Mouse (Mus musculus) liver, embryonic 12.5 days (tissue): Measurements from ENCODE around the gene Smc1a. TPM values are rescaled to one million over a fixed set of nuclear protein-coding genes. Genes with fewer than 3 reads are reported as not detected.

ENCODE experiments used
- ATAC-seq: fragments of 200-750 bp; cut with Nextera tagmentation; 2 replicates; pipeline ENCODE4 v1.8.0; 2017; ENCODE audit warnings: moderate number of reproducible peaks, mild to moderate bottlenecking, moderate library complexity
- H3K27ac ChIP-seq: fragments of 300-500 bp; sonication (generic); 2 replicates; pipeline ENCODE4 v1.5.1; 2016; ENCODE audit warnings: mild to moderate bottlenecking
- H3K27me3 ChIP-seq: fragments of 300-500 bp; sonication (generic); replicated peaks from 2 replicates; pipeline ENCODE4 v1.6.1; 2016; ENCODE audit warnings: mild to moderate bottlenecking, moderate library complexity
- H3K36me3 ChIP-seq: fragments of 300-500 bp; sonication (generic); 2 replicates; pipeline ENCODE4 v1.6.1; 2016; ENCODE audit warnings: mild to moderate bottlenecking, moderate library complexity
- H3K4me1 ChIP-seq: fragments of 300-500 bp; sonication (generic); 2 replicates; pipeline ENCODE4 v1.6.1; 2016
- H3K4me2 ChIP-seq: fragments of 300-500 bp; sonication (generic); 2 replicates; pipeline ENCODE4 v1.6.1; 2016; ENCODE audit warnings: mild to moderate bottlenecking, moderate library complexity
- H3K4me3 ChIP-seq: fragments of 300-500 bp; sonication (generic); 2 replicates; pipeline ENCODE4 v1.5.1; 2016; ENCODE audit warnings: mild to moderate bottlenecking, moderate library complexity
- H3K9ac ChIP-seq: fragments of 300-500 bp; sonication (generic); 2 replicates; pipeline ENCODE4 v1.6.1; 2016; ENCODE audit warnings: mild to moderate bottlenecking, moderate library complexity
- H3K9me3 ChIP-seq: fragments of 300-500 bp; sonication (generic); replicated peaks from 2 replicates; pipeline ENCODE4 v1.6.1; 2016; ENCODE audit warnings: mild to moderate bottlenecking, moderate library complexity
- WGBS: fragments of 180-500 bp; shearing (Covaris S2); methylation state at CpG from one replicate; pipeline ENCODE4 v1.1.7; 2016; ENCODE audit not compliant: insufficient replicate concordance; 5-methylcytosine and 5-hydroxymethylcytosine counted together
- polyA plus RNA-seq: library from polyadenylated mRNA; unstranded; fragments of >200 nt; fragmentation: Nextera tagmentation; extraction: Ambion mirVana; gene quantifications from 2 replicates; pipeline ENCODE4 v1.2.1, GENCODE M21; 2016

Gene Smc1a
- 73.5 and 75.5 TPM in 2 replicates for polyA plus RNA-seq

GRCm38 (mm10) chrX:152016151-152017145 lies at the start of gene Smc1a, which contains the start of gene Ribc1:
Gene Smc1a (plus strand): TSS chrX:152016428.
Gene Ribc1 (minus strand): TSS chrX:152016295.
- WGBS: 7% methylated on average over 64 of the region's 64 CpGs
- Histone ChIP-seq H3K27me3 (peaks cover 10% of the 10 kb centered on the region), H3K9me3 (no peaks in the 10 kb centered on the region), H3K27ac (peak within 1 kb of the TSS; percentile 88), H3K4me1 (peaks cover 35% of the 10 kb centered on the region), H3K4me3 (peak within 1 kb of the TSS; percentile 69), H3K36me3 (peaks cover 3% of the 10 kb centered on the region; the same call in 1 of the 2 replicates), H3K4me2 (peak within 1 kb of the TSS; percentile 77), H3K9ac (peak within 1 kb of the TSS; percentile 75)
- peak; percentile 94 for ATAC-seq

GRCm38 (mm10) chrX:151999006-151999710 lies 17.1 kb upstream of the Smc1a start:
- peaks cover 10% of the 10 kb centered on the region; the same call in 1 of the 2 replicates for H3K36me3 ChIP-seq
- H3K4me2 ChIP-seq: no peak overlapping the region
- H3K9ac ChIP-seq: no peak overlapping the region
- H3K27ac ChIP-seq: no peak overlapping the region
- H3K4me3 ChIP-seq: no peak overlapping the region
- peaks cover 53% of the 10 kb centered on the region for H3K27me3 ChIP-seq
- ATAC-seq: no peak
- peaks cover 5% of the 10 kb centered on the region; the same call in 1 of the 2 replicates for H3K4me1 ChIP-seq
- H3K9me3 ChIP-seq: no peaks in the 10 kb centered on the region
- 55% methylated on average over 4 of the region's 4 CpGs for WGBS

DNA sequence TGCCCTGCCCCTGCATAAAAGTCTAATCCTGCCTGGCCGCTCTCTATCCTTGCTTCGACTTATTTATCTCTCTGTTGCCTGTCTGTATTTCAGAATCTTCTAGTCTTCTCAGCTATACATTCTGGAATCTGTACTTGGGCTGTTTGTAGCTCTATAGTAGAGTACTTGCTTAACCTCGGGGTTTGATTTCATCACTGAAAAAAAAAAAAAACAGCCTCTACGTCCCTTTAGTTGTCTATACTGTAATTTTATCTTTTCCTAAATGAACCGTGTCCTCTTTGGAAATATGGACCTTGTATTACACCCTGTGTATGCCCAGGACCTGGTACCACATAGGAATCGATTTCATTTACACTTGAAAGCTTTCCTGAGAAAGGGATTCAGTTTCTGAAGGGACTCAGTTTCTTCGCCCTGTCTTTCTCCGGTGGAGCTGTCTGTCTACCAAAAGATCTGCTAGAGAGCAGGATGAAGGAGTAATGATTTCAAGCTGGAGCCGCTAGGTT lies 15.0 kb upstream of the Smc1a start:
- peak; percentile 11 for ATAC-seq
- H3K27ac ChIP-seq: no peak overlapping the region

DNA sequence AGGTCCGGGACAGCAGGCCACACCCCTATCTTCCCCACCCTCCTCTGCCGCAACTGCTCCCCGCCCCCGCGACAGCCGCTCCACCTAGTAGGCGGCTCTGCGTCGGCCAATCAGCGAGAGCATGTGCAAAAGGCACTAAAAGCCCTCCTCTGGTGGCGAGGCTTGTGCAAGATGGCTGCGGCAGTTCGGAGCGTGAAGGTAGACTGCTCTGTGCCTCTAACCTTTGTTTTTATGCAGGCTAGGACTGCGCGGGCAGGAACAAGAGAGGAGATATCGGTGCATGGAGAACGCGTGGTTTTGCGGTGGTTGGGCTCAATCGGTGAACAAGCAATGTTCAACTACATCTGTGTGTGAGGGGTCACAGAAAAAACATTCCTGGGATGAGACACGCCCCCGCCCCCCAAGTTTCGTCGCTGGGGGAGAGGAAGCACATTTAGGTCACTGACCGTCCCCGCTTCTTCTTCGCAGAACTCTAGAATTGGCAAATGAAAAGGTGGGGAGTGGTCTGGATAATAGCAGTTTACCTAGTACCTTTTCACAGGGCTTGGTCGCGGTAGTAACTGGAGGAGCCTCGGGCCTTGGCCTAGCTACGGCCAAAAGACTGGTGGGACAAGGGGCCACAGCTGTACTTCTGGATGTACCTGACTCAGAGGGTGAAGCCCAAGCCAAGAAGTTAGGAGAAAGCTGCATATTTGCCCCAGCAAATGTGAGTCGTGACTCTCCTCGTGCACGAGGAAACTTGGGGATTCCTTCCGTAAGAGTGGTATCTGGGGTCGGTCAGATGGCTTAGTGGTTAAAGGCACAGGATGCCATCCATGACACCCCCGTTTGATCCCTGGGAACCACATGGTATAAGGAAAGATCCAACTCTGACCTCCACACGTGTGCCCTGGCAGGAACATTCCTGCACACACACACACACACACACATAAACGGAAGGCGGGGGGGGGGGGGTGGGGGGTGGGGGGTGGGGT lies 14.2 kb upstream of the Smc1a start, which contains the start of gene Hsd17b10:
Hsd17b10 (plus strand) TSS at position 109 of the 974 bp plus-strand sequence.
- Histone ChIP-seq H3K27ac (peak within 1 kb of the TSS; percentile 64; the same call in 1 of the 2 replicates), H3K9me3 (no peaks in the 10 kb centered on the region), H3K36me3 (peaks cover 20% of the 10 kb centered on the region), H3K27me3 (peaks cover 48% of the 10 kb centered on the region), H3K9ac (peak within 1 kb of the TSS; percentile 66), H3K4me3 (peak within 1 kb of the TSS; percentile 61), H3K4me2 (peak within 1 kb of the TSS; percentile 78), H3K4me1 (peaks cover 5% of the 10 kb centered on the region; the same call in 1 of the 2 replicates)
- peak; percentile 98 for ATAC-seq
- WGBS: 7% methylated on average over 37 of the region's 41 CpGs

More for the DNA sequence above, 15.0 kb upstream of the Smc1a start:
- Histone ChIP-seq H3K4me2 (peak overlapping the region; percentile 78), H3K4me3 (peak overlapping the region; percentile 61), H3K4me1 (peaks cover 5% of the 10 kb centered on the region; the same call in 1 of the 2 replicates), H3K9me3 (no peaks in the 10 kb centered on the region), H3K36me3 (peaks cover 20% of the 10 kb centered on the region), H3K9ac (peak overlapping the region; percentile 50; the same call in 1 of the 2 replicates), H3K27me3 (peaks cover 49% of the 10 kb centered on the region)
- WGBS: 22% methylated on average over 9 of the region's 9 CpGs

- Histone ChIP-seq H3K4me3 (peak overlapping the region; percentile 61), H3K4me1 (peaks cover 5% of the 10 kb centered on the region; the same call in 1 of the 2 replicates), H3K4me2 (peak overlapping the region; percentile 78), H3K27me3 (peaks cover 42% of the 10 kb centered on the region), H3K27ac (no peak overlapping the region), H3K9me3 (no peaks in the 10 kb centered on the region), H3K9ac (no peak overlapping the region), H3K36me3 (peaks cover 20% of the 10 kb centered on the region)
- 61% methylated on average over 2 of the region's 2 CpGs for WGBS
- ATAC-seq: no peak
Observed at GRCm38 (mm10) chrX:152002865-152003264, 13.4 kb upstream of the Smc1a start.

DNA sequence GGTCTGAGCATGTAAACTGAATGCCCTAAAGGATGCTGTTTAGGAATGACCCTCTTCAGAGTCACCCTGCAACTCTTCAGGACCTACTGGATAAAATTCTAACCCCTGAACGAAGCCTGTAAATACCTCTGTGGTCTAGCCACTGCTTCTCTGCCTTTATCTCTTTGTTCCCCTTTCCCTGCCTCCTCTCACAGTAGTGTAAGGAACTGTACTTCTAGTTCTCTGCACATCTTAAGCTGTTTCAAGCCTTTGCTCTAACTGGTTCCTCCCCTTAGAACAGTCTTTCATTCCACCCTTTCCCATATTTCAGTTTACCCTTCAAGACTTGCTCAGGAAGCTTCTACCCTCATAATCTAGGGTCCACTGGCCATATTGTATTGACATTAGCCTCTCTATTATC lies 8.4 kb upstream of the Smc1a start:
- no peak for ATAC-seq
- 29% methylated on average over 1 of the region's 1 CpGs for WGBS
- Histone ChIP-seq H3K9ac (no peak overlapping the region), H3K27ac (no peak overlapping the region), H3K4me1 (no peaks in the 10 kb centered on the region), H3K4me3 (no peak overlapping the region), H3K9me3 (no peaks in the 10 kb centered on the region), H3K27me3 (peaks cover 14% of the 10 kb centered on the region; the same call in 1 of the 2 replicates), H3K4me2 (no peak overlapping the region), H3K36me3 (peaks cover 20% of the 10 kb centered on the region)

GRCm38 (mm10) chrX:152015752-152016150 lies 477 bp upstream of the Smc1a start:
- Histone ChIP-seq H3K4me3 (peak overlapping the region; percentile 69), H3K36me3 (peaks cover 3% of the 10 kb centered on the region; the same call in 1 of the 2 replicates), H3K4me1 (peaks cover 35% of the 10 kb centered on the region), H3K27me3 (peaks cover 10% of the 10 kb centered on the region), H3K9ac (peak overlapping the region; percentile 75), H3K27ac (peak overlapping the region; percentile 88), H3K4me2 (peak overlapping the region; percentile 77), H3K9me3 (no peaks in the 10 kb centered on the region)
- 9% methylated on average over 11 of the region's 11 CpGs for WGBS
- peak; percentile 31 for ATAC-seq

- Histone ChIP-seq H3K4me3 (peak overlapping the region; percentile 69), H3K9me3 (no peaks in the 10 kb centered on the region), H3K4me1 (peaks cover 35% of the 10 kb centered on the region), H3K27ac (peak overlapping the region; percentile 88), H3K4me2 (peak overlapping the region; percentile 77), H3K27me3 (peaks cover 10% of the 10 kb centered on the region), H3K36me3 (peaks cover 3% of the 10 kb centered on the region; the same call in 1 of the 2 replicates), H3K9ac (peak overlapping the region; percentile 75)
- ATAC-seq: no peak
- WGBS: 10% methylated on average over 14 of the region's 14 CpGs
Observed at GRCm38 (mm10) chrX:152017186-152017585, 958 bp downstream of the Smc1a start.

- Histone ChIP-seq H3K27me3 (peaks cover 10% of the 10 kb centered on the region), H3K9ac (peak overlapping the region; percentile 35; the same call in 1 of the 2 replicates), H3K4me3 (peak overlapping the region; percentile 69), H3K4me1 (peaks cover 35% of the 10 kb centered on the region), H3K9me3 (no peaks in the 10 kb centered on the region), H3K27ac (peak overlapping the region; percentile 66), H3K36me3 (peaks cover 18% of the 10 kb centered on the region), H3K4me2 (peak overlapping the region; percentile 77)
- peak; percentile 36 for ATAC-seq
- 42% methylated on average over 2 of the region's 2 CpGs for WGBS
Observed at GRCm38 (mm10) chrX:152019294-152019693, 3.1 kb downstream of the Smc1a start.

- H3K9ac ChIP-seq: no peak overlapping the region
- H3K27ac ChIP-seq: peak overlapping the region; percentile 65
- peaks cover 12% of the 10 kb centered on the region; the same call in 1 of the 2 replicates for H3K4me1 ChIP-seq
- H3K4me2 ChIP-seq: peak overlapping the region; percentile 14; the same call in 1 of the 2 replicates
- no peaks in the 10 kb centered on the region for H3K9me3 ChIP-seq
- no peak overlapping the region for H3K4me3 ChIP-seq
- peak; percentile 86 for ATAC-seq
- peaks cover 65% of the 10 kb centered on the region for H3K36me3 ChIP-seq
- H3K27me3 ChIP-seq: no peaks in the 10 kb centered on the region
Observed at GRCm38 (mm10) chrX:152039865-152040264, 23.6 kb downstream of the Smc1a start.
